Mouse (Mus musculus): ENCODE results near the gene Gata1.

GRCm38 (mm10) chrX:7977892-7978291, at the start of gene Gata1:
- TF ChIP-seq CHD2 (IDR thresholded peaks at IDR 0.05; ENCODE audit: low read length) (no peak), EP300 (IDR thresholded peaks at IDR 0.05; ENCODE audit: low read depth in 1 of 2, low read length in 2 of 2) (no peak), CTCF (IDR thresholded peaks at IDR 0.05 in 2 of 3, conservative IDR thresholded peaks at IDR 0.05 in 1 of 3; ENCODE audit: control insufficient read depth in 1 of 3, insufficient read depth in 1 of 3, low read depth in 2 of 3, low read length in 3 of 3, poor library complexity in 1 of 3, severe bottlenecking in 1 of 3) (no peak), GABPA (IDR thresholded peaks at IDR 0.05; ENCODE audit: low read depth, low read length) (no peak), POLR2A (IDR thresholded peaks at IDR 0.05; ENCODE audit: control insufficient read depth in 1 of 2, insufficient read depth in 1 of 2, low read depth in 1 of 2, low read length in 2 of 2, poor library complexity in 1 of 2) (no peak), ZKSCAN1 (IDR thresholded peaks at IDR 0.05; ENCODE audit: low read depth, low read length) (no peak), HCFC1 (IDR thresholded peaks at IDR 0.05; ENCODE audit: low read depth, low read length) (no peak), USF2 (IDR thresholded peaks at IDR 0.05; ENCODE audit: borderline replicate concordance in 1 of 2, insufficient read depth in 1 of 2, low read depth in 1 of 2, low read length in 2 of 2) (no peak)

All from MEL (cell line).